Mouse (Mus musculus) 416B (cell line): ENCODE measurements at regions not wholly inside any gene's neighbourhood (a gene's known extent, or its start where the extent isn't known, plus 50 kb on each side); places are given as distances from the start of the nearest gene placed in this dataset.
A peak's percentile ranks its signal among the peaks of the same experiment; 100 is the strongest.

Experiments used
- DNase-seq: peaks from one replicate; pipeline ENCODE4 v3.0.0; 2011; ENCODE audit warnings: low read depth

DNA sequence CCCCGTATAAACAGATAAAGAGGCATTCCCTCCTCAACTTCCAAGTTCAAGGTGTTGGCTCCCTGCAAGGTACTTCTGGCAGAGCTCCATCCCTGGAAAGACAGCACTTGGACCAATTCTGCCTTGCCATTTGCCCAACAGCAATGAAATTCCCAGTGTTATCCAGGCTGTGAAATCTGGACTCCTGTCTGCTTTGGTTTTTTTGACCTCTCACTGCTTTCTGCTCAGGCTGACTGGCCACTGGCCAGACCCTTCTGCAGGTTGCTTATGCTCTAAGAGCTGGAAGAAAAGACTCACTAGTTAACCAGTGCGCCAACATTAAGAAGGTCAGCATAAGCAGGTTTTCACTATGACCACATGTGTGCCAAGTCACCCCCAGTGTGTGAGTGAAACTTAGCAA is 448.4 kb downstream of the Sorl1 start:
- no peak for DNase-seq

DNA sequence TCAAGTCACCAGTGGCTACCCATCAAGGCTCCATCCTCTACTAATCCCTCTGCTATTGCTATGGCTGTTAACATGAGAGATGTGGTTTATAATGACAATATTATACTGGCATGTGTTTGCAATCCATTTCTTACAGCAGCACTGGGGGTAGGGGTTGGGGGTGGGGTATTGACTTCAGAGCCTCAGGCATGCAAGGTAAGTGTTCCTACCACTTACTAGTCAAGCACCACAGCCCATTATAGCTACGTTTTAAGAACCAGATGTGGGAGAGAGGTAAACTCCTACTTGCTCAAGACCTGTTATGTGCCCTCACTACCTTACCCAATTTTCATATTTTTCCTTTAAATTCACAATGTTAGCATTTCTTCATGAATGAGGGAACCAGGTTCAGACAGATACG is 451.1 kb downstream of the Sorl1 start:
- no peak for DNase-seq

DNA sequence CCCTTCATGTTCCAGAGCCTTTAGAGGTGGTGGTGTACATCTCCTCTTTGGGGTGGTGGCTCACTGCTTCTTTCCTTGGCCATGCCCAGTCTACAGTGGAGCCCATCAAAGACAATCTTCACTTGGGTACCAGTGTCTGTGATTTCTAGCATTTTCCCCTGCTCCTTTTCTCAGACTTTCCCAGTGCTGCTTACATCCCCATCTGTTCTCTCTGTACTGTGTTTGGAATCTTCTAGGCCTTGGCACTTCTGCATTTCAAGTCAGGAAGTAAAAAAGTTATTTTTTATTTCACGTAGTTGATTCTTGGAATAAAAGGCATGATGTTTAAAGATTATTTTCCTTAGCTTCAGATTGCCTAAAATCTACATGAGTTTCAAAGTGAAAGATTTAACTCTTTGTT is 455.4 kb downstream of the Sorl1 start:
- DNase-seq, result no peak

DNA sequence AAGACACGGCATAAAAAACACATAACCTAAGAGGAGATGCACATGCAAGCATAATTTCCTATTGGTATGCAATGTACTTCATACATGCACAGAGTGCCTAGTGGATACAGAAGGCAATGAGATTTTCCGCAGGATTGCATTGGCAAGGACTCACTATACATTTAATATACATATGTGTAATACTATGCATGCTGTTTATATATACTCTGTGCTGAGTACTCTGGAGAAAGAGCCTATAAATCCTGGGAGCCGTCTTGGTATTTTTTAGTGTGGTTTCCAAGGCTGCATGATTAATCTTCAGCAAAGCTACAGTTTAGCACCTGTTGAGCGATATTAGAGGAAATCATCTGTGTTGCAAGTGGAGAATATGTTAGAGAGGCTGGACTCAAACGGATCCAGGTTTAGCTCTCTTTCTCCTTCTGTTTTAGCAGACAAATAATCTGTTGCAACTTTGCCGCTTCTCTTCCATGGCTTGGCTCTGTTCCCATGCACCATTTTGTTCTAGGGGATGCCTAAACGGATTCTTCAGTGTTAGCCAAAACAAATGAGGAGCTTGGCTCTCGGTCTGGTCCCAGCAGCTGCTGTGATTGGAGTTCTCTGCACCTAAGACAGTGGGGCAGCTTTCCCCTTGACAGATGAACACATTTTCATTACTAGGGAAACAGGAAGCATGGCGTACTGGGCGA is 459.0 kb downstream of the Sorl1 start:
- DNase-seq, result no peak

DNA sequence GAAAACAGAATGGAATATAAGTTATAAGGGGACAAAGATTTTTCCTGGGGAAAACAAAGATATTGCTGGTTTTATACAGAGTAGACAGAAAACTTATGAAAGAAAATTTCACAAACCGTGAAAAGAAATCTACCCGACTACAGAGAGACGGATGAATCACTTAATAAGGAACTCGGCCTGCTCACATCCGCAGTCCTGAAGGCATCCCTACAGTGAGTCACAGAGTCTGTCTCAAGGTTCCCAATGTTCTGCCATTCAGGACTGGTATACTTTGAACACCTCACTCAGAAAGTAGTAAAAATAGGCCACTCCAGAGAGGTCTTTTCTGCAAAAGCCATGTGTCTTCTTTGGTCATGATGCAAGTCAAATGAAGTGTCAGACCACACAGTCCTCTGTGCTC is 463.5 kb downstream of the Sorl1 start:
- no peak for DNase-seq

DNA sequence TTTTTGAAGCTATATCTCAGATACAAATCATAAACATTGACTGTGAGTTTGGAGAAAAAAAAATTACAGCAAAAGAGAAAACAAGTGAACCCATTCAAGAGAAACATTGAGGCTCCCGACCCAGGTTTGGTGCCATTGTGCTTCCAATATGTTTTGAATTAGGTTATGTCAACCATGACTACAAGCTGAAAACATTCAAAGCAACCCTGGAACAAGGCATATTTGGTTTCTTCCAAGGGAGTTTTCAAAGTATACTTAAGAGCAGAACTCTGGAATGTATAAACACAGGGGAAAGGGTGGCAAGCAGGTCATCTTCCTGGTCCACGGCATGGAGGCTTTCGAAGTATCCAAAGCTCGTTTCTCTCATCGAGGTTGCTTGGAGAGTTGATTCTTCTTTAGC is 464.1 kb downstream of the Sorl1 start:
- DNase-seq, result no peak

DNA sequence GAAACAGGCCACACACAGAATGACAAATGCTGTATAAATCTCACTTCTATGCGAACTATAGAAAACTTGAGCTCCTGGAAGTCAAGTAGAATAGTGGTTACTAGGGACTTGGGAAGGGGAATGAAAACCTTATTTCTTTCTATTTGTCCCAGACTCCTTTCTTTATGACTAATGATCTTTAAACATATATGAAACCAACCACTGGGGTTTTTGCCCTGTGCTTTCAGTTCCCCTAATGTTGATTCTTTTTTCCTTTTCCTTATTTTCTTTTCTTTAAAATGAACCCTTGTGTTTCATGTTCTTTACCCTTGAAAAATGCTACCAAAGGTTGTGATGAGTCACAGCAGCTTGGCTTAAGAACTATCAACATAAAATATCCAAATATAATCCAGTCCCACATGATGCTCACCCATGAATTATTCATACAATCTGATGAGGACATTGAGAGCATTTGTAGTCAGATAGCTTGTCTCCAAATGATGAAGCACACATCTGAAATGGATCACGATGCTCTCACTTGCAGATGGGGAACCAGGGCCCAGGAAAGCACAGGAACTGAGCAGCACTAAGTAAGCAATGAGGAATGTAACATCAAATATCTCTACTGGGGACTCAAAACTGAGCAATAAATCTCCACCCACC is 470.2 kb upstream of the Ubash3b start:
- no peak for DNase-seq

DNA sequence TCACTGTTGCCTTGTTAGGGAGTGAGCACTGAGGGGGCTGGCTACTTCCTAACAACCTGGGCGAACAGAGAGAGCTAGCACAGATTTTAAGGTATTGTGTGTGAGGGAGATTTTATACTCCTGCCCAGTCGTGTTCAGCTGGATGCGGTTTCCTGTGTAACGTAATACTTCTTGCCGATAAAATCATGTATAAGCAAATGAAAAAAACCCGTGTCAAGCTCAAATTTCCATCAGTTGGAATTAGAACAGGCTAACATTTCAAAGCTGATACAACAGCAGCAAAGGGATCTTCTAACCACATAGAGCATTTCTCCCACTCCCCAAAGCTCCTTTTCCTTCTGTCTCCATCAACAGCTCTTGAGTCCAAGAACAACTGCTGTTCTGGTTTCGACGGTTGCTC is 459.8 kb upstream of the Ubash3b start:
- peak; percentile 43 for DNase-seq

DNA sequence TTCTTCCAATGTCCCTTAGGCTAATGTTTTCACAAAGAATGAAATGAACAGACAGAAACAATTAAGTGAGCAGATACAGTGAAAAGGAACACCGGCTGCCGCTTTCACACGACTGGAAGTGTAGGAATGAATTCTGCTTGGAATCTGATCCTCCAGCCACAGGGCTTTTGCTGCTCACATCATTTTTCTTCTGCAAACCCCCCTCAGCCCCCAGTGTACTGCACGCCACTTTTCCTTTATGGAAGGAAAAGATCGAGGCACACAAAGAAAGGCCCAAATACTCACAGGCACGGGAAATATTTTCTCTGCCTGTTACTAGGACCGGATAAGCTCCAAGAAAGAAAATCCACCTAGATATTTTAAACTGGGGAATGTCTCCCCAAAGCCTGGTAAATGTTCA is 452.5 kb upstream of the Ubash3b start:
- DNase-seq, result no peak

DNA sequence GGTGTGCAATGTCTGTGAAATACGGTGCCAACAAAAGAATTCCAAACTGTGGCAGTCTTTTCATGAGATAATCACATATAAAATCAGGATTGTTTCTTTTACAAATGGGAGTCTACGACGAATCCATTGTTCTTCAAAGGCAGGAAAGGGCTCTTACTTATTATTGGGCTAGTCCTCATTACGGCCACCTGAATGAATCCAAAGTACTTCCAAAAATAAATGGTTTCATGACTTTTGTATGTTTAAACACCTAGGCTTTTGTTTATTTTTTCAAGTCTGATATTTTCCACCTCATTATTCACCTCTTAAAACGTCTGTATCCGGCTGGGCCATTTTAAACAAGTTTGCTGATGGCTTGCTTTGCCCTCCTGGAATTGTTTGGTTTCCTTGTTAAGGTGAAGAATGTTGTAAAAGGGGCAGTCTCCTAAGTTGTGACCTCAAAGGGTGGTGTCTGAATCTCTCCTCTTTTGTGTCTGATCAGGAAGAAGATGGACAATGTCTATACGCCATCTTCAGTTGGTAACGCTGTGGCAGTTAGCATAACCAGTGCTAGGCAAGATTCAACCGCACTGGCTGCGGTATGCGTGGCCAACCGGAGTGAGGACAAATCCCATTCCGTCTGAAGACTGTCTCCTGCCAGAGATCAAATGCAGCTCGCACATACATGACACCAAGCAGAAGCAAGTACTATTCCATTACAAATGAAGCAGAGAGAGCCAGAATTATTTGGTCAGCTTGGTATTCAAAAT is 451.5 kb upstream of the Ubash3b start:
- DNase-seq, result no peak

DNA sequence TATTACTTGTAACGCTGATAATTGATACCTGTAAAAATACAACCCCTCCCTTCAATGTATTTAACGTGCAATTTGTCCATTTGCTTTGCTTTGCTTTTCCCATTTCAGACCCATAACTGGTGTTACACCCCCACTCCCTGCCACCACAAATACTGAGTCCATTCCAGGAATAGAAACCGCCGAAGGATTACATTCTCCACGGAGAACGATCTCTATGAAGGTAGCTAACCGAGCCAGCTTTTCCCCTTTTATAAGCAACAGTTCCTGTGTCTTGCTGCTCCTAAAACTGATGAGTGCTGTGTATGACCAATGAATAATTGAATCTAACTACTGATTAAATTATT is 450.9 kb upstream of the Ubash3b start:
- no peak for DNase-seq

DNA sequence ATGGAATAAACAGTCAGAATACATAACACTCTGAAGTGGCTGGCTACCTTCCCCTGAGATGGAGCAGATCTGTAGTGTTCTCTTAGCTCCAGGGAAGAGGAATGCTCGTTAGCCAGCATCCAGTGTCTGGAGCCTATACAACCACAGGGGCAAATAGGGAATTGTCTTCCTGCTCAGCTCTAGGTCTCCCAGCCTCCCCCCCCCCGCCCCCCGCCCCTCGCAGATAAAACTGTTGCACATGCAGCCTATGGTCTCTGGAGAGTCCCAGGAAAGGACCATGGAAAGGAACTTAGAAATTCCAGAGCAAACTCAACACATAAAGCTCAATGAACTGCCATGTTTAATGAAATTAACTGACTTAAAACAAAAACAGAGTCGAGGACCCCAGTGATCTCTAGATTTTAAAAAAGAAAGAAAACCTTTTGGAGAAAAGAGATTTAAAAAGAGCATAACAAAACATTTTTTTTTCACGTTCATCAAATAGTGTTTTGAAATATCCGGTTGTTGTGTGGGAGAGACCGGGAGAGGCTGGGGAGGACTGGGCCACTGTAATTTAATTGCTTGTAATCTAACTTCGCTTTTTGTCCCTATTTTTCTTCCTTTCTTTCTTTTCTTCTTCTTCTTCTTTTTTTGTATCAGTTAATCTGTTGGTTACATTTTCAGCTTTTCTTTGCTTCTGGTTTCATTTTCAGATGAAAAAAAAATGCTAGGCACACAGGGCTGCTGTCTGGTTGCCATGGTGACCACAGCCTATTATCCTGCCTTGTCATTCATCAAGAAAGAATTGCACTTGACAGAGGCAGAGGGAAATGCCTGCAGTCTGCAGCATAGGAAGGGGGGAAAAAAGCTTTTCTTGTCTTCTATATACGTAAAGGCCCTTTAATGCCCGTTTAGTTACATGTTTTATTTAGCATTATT is 450.3 kb upstream of the Ubash3b start:
- no peak for DNase-seq

DNA sequence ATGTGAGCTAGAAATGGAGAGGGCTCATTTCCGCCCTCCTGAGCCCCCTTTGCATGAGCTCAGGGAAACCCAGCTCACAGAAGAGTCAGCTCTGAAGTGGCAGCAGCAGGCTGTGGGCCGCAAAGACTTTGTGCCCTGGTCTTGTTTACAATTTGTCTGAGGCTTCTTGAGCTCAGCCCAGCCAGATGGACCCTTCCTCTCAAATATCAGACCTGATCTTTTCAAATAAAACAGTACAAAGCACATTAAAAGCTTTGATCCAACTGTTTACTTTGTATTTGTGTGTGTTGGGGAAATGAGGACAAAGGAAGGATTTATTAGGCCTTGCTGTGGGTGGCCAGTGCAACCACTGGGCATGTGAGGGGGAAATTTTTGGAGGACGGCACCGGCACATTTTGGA is 448.9 kb upstream of the Ubash3b start:
- DNase-seq, result no peak

DNA sequence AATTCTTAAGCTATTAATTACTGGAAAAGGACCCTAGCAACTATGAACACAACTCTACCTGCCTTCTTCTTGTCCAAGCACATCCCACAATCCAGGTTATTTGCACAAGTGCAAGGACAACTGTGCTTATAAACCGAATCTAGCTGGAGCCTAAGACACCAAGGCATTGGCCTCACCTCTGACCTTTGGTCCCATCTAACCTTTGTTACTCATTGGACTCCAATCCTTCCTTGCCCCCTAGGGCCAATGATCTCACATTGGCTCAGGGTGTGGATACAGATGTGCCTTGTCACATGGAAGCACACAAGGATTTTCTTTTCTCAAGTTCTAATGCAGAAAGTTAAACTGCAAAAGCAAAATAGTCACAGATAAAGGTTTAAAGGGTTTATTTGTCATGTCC is 444.6 kb upstream of the Ubash3b start:
- no peak for DNase-seq

DNA sequence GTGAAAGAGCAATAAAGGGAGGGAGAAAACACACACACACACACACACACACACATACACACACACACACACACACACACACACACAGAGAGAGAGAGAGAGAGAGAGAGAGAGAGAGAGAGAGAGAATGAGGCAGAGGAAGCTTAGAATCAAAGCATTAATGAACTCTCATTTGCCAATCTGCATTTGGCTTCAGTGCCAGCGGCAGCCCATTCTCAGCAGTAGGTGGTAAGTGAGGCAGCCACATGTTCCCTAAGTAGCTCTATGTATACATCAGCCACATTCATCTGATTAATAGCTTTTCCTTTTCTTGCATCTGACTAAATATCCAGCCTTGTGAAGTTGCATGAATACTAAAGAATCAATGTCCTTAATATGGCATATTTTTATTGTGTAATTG is 443.4 kb upstream of the Ubash3b start:
- no peak for DNase-seq

DNA sequence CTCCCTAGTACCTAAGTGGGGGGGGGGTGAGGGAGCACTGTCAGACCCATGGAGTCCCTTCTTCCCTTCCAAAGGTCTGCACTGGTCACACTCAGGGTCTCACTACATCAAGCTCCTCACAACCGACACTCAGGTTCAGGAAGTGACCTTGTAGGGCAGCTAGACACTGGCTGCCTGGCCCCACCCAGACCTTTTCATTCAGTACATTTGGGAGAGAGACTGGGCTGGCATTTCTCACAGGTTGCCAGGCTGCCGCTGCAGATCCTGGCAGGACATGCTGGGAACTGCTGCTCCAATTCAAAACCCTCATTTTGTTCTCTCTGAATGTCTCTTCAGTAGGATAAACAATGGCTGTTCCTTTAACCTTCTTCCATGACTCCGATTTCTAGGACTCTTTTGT is 439.3 kb upstream of the Ubash3b start:
- no peak for DNase-seq

DNA sequence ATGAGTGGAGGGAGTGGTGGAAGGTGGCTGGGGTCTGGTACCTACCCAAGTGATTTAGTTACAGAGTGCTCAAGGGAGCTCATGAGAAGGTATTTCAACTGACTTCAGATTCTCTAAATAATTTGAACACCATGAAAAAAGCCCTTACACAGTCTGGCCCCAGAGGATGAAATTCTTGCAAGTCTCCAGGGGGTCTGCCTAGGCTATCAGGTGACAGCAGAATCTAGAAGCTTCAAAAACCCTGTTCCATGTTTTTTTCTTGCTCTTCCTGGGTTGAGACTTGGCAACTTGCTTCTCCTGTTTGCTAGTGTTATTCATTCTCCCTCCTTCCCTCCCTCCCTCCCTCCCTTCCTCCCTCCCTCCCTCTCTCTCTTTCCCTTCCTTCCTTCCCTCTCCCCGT is 438.4 kb upstream of the Ubash3b start:
- DNase-seq, result no peak

DNA sequence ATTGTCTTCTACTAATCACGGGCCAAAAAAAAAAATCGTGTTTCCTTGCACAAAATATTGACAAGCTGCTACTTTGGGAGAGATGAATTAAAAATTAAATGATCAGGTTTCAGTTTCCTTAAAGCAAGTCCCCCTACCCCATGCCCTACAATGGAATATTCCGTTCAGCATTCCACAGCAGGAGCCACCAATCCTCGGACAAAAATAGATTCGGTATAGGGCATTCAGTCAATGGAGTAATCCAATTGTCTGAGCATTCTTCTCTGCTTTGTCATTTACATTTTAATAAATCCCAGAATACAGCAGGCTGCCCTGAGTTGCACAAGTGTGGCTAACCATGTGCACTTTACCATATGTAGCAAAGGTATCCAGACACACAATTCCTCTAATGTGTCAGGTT is 434.3 kb upstream of the Ubash3b start:
- DNase-seq, result no peak

DNA sequence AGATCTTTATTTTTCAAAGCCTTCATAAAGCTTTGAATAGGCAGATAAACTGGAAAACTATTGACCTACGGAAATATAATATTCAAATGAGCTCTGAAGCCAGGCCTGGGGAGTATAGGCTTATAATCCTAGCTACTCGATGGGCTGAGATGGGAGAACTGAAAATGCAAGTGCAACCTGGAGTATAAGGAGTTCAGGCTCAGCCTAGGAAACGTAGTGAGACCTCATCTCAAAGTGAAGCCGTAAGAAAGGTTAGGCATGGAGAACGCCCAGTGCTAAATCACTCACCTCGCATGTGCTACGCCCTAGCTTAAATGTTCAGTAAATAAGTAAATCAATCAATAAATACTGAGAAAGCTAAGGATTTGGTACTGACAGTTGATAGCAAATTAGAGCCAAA is 432.5 kb upstream of the Ubash3b start:
- no peak for DNase-seq

DNA sequence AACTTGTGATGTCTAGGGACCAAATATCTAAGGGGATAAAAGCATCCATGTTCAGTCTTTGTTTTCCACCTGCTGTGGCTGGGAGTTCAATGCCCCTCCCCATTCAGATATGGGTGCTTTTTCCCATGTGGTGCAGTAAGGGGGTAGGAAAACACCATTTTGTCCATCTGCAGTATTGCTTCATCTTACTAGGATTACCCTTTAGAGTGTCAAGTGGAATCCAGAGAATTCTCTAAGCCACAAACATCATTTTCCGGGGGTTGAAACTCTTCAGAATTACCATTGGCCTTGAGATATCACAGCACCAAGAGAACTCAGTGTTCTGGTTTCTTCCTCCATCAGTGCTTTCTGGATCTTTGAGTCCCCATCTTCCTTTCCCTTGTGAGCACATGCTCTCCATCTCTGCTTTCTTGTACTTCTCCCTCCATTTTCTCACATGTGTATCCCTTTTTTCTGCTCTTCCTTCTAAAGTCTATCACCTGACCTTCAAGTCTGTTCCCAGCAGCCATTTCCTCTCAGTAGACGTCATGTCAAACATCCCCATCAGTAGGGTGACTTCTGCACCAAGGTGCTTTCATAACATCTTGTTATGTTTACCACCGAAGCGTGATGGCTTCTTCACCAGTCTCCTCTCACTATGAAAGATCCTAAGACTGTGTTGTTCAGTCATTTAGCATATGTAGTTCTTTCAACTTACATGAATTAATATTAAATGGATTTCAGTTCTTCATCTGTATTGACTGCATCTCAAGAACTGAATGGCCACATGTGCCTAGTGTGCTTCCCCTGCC is 431.6 kb upstream of the Ubash3b start:
- no peak for DNase-seq

DNA sequence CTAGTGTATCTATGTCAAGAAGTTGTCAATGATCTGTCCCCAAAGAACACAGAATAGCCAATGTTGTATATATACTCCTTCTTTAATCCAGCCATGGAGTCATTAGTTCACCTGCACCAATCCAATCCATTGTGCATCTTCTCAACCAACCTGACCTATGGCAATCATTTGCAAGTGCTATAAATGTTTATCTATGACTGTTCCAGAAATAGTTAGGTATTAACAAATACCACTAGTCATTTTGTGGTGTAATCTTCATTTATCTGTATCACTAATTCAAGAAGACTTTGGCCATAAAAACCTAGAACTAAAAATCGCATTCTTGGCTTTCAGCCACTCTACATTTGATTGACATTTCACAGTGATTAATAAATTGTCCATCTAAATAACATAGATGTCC is 430.6 kb upstream of the Ubash3b start:
- no peak for DNase-seq

DNA sequence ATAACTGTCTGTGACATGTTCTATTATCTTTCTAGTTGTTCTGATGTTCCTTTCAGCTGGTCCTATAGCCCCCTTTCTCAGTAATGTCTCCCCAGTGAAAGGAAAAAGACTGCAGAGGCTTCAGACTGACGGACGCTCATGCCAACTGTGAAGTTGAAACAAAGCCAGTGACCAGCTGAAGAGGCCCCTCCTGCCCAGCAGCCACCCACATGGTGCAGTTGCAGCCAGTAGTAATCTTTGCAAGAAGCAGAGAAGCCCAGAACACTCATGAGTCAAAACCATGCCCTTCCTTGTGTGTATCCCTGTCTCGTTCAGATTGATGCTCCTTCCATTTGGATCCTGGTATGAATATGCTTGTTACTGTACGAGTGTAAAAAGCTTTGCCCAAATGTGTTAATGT is 428.7 kb upstream of the Ubash3b start:
- no peak for DNase-seq
